Mouse (Mus musculus) NIH3T3 (cell line): Measurements from ENCODE around the gene Mta1.

Experiments
- DNase-seq: peaks from one replicate; pipeline ENCODE4 v3.0.0-alpha.2; 2012; ENCODE audit warnings: low read depth

Mta1 gene

DNA sequence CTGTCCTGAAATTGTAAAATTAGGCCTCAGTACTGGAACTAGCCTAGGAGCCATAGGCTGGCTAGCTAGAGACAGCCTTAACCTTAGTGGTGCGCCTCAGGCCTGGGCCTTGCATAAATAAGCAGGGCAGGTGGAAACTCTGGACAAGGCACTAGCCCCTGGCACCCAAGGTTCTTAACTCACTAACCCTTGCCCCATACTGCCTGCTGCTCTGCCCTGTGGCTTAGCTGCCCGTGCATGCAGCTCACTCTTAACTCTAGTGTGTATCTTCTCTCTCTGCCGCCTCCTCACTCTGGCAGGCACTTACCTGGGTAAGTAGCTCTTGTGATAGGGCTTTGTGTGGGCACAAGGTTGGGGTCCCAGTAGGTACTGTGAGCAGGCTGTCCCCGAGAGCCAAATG is 36.4 kb downstream of the Mta1 start:
- no peak for DNase-seq

DNA sequence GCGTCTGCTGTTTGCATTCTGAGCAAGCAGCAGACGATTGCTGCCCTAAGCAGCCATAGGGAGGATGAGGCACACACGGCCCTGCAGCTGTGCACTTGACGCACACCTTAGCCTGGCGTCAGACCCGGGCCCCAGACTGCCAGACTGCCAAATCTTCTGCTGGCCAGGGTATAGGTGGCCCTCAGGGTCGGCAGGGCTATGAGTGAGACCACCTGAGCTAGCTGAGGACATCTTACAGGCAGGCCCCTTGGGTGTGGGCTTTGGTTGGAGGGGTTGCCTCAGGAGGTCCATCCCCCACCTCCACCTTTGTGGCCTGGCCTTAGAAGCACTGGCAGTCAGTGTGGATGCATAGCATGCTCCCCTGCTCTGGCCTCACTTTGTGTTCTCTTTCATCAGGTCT is 37.3 kb downstream of the Mta1 start:
- DNase-seq: no peak

DNA sequence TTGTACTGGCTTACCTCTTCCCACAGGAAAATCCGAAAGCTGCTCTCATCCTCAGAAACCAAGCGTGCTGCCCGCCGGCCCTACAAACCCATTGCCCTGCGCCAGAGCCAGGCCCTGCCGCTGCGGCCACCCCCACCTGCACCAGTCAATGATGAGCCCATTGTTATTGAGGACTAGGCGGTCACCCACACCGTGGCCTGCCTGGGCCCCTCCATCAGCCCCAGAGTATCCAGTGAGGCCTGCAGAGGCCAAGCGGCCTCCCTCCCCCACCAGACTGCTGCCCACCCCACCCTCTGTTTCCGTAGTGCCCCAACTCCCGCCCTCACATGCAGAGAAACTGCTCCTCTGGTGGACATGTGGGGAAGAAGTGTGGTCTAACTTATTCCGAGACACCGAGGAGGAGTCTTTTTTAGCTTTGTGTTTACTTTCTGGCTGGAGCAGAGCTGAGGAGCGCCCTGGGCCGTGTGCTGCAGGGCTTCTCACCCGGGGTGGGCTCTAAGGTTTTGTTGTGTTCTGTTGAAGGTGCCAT is 38.5 kb downstream of the Mta1 start:
- no peak for DNase-seq

DNA sequence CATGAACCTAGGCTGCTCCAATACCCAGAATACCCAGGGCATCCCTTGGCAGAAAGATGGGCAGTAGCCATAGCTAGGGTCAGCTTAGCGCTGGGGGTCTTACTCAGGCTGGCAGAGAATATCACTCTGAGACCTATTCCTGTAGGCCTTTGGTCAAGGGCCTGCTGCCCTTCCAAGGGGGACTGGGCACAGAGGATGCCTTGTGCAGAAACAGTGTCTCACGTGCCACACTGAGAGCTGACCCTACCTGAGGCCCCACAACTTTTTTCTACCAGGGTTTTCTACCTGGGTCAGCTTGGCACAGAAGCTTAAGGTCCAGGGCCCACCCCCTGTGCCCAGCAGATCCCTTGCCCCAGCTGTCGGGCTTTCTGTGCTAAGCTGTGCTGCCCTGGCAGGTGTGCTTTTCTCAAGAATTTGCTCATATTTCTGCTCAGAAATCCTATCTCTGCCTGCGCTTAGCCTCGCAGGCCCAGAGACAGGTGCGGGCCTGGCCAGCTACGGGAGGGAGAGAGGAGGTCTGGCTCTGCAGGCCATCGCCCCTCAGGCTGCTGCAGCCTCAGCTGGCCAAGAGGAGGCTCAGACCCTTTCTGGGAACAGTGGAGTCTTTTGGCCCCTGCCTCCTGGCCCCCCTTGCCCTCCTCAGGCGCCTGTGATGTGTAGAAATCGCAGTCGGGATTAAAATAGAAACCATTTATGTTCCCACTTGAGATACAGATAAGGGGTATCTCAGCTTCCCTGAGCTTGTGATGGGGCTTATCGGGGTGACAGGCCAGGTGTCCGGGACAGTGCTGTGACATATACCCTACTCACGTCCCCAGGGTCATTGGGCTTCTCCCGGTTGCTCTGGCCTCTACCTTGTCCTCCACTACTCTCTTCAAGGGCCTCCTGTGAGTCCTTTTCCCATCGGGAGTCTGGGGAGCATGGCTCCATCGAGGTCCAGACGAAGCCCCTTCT is 39.5 kb downstream of the Mta1 start:
- no peak for DNase-seq

DNA sequence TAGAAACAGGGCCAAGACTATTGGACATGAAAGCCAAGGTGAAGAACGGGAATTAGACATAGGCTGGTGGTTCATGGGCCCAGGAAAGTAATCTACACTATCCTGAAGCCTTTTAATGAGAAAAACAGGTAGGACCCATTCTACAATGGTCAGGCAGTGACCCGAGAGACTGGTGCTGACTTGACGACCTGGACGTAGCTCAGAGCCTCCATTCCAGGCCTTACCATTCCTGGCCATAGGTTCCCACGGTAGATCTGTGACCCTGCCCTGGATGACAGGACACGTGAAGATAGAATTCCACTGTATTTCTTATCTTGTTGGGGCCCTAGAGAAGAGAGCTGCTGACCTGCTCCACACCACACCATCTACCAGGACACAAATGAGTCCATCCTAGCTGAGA is 40.2 kb downstream of the Mta1 start:
- DNase-seq: no peak

DNA sequence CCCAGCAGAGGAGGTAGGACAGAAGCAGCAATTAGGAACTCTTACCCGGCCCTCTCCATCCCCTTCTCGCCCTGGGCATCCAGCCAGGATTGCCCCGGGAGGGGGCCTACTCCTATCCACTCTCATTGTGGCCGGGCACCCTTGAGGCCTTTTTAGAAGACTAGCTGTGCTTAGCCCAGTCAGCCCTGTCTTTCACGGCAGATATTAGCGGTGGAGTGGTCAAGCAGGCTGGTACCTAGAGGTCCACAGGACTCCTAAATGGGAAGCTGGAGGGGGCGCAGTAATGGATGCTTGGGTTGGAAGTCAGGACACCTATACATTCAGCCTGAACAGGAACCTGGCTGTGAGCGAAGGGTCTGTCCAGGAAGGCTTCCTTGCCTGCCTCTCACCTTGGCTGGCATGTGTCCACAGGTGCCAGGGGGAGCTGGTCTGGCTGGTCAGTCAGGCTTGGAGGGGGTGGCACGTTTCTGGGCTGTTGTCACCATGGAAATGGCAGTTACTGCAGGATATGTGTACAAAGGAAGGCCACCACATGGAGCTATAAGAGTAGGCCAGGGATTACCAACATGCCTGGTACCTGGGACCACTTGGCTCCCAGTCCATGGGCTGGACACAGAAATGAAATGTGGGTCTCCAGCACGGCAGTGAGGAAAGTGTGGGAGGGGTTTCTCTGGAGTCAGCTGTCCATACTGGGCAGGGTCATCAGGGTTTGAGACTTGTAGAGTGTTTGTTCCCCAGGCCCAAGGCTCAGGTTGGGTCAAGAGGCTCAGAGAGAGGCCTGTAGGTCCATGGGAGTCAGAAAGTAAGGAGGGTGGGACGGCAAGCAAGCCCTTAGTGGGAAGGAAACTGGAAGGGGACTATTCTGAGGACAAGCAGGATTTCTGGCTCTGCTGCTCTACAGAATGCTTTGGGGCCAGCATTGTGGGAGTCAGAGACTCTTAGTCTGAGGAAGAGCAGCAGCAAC is 41.1 kb downstream of the Mta1 start:
- DNase-seq: no peak

DNA sequence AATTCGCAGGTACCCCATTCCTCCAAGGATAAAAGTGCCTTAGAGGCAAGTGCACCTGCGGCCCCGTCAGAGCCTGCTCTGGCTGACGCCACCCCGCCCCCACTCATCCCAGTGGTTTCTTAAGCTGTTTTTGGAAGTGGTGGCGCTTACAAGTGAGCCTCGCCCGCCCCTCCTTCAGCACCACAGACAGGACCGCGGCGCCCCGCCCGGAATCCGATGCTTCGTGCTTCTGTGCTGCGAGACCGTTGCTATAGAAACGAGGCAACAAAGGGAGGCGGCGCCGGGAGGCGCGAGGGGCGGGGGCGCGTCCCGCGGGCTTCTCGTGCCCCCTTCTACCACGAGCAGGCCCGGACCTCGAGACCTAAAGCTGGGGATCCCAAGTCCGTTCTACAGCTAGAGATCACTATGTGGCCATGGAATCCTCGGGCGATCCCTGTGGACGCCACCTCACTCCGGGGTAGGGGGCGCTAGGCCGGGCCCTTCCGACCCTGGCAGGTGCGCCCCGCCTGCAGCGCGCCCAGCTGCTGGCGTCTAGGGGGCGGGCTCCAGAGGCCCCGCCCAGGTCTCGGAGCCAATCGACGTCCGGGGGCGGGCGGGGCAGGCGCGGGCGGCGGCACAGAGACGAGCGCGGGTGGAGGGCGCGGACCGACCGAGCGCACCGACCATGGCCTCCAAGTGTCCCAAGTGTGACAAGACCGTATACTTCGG is 42.0 kb downstream of the Mta1 start, which contains the start of gene Crip2:
Crip2 (plus strand) TSS at position 329 of the 708 bp plus-strand sequence.
- no peak for DNase-seq

DNA sequence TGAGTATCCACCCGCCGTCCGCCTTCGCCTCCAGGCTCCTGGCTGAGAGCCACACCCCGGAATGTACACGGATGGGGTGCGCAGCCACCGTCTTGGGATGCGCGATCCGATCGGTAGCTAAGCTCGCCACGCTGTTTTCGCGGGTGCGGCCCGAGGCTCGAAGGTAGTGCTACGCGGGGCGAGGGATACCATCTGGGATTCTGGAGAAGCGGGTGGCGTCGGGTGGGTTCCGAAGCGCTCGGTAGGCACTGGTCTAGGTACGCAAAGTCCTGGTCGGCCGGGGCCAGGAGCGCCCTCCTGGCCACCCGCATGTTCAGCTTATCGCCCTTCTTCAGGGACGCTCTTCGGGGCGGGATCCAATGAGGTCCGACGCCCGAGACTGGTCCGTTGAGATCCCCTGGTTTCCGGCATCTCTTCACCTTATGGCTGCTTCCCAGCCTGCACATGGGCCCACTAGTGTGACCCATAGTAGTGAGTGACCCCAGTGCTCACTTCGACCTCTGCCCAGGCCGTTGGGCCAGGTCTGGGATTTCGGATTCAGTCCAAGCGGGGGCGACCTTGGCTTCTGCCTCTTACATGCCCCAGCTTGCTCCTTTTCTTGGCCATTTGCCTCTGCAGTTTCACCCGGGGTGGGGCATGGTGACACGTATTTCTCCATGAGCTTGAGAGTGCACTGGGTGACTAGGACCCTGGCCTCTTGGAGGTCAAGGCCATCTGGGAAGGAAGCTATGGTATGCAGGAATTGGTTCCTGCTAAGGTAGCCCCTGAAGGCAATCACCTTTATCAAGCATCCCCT is 42.7 kb downstream of the Mta1 start:
- no peak for DNase-seq

DNA sequence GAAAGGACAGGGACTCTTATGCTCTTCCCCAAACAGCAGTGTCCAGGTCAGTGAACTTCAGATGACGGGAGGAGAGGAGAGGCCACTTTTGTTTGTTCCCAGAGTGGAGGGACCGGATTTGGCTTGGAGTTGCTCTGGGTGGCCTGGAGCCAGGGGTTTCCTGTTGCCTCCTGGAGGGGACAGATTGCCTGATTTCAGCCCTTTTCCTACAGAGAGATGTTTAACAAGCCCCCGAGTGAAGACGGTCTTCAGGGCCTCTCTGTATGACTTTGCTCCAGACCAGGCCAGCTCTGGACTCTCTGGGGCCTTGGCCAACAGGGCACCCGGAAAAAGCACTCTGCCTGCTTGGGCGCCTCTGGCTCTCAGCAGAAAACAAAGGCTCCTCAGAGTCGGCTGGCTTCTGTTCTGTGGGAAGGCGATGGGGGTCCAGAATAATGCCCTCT is 43.5 kb downstream of the Mta1 start:
- no peak for DNase-seq

DNA sequence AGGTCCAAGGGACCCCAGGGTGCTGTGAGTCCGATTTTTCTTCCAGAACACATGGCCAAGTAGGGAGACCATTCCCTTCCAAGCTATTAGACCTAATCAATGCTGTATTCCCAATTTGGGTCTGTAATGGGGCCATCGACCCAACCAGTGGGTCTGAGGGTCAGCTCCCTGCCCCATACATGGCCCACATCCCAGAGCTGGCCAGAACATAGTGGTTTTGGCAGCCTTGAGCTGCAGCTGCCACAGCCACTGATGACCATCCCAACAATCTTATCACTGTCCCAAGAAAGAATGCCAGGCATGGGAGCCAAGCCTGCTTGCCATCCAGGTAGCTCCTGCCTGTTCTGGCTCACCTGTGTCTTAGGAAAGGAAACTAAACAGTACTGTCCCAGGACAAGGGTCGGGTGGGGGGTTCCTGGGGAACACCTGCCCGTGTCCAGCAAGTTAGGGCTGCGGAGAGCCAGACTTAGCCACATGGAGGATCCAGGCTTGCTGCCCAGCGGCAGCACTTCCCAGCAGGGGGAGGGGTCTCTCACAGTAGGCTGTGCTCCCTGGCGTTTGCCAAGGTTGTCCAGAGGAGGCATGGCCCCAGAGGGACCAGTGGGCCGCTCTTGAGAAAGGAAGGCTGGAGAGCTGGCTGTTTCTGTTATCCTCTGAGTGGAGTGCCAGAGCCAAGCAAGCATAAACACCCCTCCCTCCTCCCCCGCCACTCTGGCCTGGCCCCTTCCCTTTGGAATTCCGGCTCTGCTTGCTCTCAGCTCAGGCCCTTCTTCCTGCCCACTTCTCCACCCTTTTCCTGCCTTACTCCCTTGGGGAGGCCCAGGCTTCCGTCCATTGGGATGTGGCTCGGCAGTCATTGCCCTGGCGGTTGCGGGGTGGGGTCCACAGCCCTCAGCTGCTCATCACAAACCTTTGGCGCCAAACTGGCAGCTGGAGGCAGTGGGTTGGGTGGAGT is 44.2 kb downstream of the Mta1 start:
- DNase-seq: peak; percentile 89

DNA sequence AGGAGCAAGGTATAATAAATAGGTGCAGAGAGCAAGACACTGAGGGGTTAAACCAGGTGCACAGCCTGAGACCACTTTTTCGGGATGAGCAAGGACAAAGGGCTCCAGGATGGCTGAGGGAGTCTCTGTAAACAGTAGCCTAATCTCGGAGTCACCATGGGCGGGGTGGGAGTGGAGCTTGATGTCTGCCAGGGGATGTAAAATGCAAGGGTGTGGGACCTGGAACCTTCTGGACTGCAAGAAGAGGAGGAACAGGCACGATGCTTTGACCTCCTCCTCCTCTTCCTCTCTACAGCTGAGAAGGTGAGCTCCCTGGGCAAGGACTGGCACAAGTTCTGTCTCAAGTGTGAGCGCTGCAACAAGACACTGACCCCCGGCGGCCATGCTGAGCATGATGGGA is 45.1 kb downstream of the Mta1 start:
- no peak for DNase-seq

DNA sequence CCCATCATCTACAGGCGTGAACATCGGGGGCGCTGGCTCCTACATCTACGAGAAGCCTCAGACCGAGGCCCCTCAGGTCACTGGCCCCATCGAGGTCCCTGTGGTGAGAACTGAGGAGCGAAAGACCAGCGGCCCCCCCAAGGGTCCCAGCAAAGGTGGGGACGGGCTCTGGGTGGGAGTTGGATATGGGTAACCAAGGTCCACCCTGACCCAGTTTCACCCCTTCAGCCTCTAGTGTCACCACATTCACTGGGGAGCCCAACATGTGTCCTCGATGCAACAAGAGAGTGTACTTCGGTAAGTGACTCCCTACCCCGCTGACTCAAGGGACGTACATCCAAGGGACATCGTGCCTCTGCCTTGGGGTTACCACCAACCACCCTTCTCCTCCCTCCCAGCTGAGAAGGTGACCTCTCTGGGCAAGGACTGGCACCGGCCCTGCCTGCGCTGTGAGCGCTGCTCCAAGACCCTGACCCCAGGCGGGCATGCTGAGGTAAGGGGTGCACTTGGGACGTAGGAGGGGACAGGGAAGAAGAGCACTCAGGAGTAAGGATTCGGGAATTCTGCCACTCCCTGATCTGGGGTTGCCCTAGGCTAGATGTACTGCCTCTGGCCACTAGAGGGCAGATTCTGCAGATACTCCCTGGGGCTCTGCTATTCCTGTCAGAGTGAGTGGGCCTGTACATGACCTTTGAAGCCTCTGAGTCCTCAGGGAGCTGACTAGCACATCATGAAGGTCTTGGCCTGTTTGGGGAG is 46.1 kb downstream of the Mta1 start:
- DNase-seq: peak; percentile 68

DNA sequence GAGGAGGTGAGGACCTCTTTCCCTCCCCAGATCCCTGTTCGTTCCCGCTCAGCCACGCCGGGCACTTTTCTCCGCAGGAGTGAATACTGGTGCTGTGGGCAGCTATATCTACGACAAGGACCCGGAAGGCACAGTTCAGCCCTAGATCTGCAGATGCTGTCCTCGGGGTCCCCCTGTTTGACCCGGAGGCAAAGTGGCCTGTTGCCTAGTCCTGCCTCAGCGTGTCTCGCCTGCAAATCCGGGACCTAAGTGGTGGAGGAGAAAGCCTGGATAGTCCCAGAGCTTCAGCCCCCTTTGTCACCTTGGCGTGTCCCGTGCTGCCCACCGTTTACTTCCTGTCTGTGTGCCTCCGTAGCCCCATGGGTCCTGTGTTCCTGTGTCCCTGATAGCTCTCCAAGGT is 46.8 kb downstream of the Mta1 start:
- no peak for DNase-seq

DNA sequence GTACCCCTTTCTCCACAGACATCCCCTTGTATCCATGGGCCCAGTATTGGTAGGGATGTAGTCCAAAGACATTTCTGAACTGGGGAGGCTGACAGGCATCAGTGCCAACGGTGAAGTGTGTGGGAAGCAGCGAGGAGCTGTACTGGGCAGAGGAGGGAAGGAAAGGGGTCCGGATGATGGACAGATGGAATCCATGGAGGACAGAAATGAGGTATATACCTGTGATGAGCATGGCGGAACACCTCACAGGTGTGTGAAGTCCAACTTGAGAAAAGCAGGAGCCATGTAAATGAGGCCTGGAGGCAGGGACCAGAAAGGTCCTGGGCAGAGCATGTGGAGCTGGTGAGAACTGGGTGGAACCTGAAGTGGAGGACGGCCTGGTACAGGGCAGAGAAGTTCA is 47.5 kb downstream of the Mta1 start:
- DNase-seq: no peak

DNA sequence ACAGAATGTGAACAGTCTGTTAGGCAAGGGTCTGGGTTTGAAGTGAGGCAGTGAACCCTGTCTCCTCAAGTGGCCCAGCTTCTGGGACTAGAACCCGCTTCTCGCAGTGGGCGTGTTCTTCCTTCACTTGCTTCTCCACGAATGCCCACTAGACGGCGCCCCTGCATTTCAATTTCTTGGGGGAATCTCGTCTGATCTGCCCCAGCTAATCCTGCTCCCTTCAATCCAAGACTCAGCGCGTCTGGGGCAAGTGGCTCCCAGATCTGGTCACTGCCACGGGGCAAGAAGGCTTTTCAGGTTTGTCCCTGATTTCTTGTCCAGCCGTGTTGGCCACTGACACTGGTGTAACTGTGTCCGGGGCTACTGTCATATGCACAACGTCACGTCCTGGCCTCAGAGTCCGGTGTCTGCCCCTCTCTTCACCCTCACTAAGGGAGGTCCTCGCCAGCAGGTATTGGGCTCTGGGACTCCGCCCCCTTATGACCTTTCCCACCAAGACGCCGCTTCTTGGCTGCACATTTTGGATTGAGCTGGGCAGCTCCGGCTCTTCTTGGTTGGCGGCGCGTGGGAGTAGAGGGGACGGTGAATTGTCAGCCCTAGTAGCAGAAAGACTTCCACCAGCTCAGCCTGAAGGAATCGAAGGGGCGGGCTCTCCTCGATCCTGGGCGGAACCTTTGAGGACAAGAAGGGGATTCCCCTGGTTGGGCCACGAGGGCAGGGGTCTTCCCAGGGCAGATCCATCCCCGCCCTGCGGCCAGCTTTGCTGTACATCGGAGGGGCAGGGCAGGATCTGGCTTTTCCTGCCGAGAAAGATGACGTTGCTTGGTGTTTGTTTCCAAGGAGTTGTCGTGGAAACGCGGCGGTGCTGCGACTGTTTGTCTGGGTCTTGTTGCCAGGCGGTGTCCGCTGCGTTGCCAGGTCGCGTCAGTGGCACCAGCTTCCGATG is 48.3 kb downstream of the Mta1 start, which contains the start of gene Crip1:
Crip1 (plus strand) TSS at position 205 of the 946 bp plus-strand sequence.
- DNase-seq: peak; percentile 57

DNA sequence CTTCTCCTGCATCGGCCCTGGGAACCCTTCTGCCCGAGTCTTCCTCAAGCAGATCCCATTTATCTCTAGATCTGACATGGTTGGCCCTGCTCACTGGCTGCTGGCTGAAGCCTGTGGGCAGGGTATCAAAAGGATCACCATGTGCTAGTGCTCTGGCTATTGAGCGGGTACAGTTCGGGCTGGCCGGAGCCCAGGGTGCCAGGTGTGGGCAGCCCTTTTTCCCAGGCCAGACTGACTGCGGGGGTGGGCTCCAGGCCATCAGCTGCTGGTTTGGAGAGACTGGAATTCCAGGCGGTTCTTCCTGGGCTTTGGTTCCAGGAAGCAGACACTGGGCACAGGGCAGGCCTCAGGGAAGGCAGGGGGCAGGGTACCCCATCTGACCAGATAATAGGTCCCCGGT is 49.4 kb downstream of the Mta1 start:
- DNase-seq: no peak

DNA sequence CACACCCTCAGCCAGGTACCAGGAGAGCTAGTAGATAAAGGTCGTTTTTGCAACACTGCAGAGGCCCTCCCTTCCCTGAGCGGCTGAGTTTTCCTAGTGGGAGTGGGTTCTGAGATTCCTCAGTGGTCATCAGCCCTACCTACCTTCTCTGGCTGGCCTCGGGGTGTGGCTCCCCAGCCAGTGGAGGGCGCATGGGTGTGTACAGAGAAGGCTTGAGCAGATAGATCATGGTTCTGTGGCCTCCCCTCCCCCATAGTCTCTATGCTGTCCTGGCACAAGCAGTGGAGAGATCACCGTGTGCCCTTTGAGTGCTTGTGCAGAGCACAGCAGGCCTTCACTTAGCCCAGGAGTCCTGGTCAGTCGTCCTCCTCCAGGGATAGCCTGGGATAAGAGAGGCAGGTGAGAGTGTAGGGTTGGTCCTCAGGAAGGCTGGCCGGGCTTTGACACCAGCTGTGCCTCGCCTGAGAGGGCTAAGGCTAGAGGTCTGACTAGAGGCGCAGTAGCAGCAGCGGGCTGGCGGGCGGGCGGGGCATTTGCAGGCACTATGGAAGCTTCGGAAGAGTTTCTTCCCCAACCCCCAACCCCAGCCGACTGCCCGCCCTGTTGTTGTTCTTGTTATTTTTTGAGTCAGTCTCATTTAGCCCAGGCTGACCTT is 50.4 kb downstream of the Mta1 start:
- peak; percentile 71 for DNase-seq
